Mouse (Mus musculus) heart, embryonic 12.5 days (tissue): ENCODE data around the gene Efcab9. TPM values are rescaled to one million over a fixed set of nuclear protein-coding genes. Genes with fewer than 3 reads are reported as not detected.

ENCODE experiments used
- ATAC-seq: fragments of 200-750 bp; cut with Nextera tagmentation; 2 replicates; pipeline ENCODE4 v1.8.0; 2017; ENCODE audit warnings: moderate TSS enrichment, moderate library complexity; ENCODE audit not compliant: insufficient number of reproducible peaks, low FRiP score
- H3K27ac ChIP-seq: fragments of 300-500 bp; sonication (generic); 2 replicates; pipeline ENCODE4 v1.5.1; 2016; ENCODE audit warnings: mild to moderate bottlenecking, moderate library complexity; ENCODE audit not compliant: poor library complexity, severe bottlenecking
- H3K27me3 ChIP-seq: fragments of 300-500 bp; sonication (generic); replicated peaks from 2 replicates; pipeline ENCODE4 v1.6.1; 2016; ENCODE audit warnings: mild to moderate bottlenecking, moderate library complexity
- H3K36me3 ChIP-seq: fragments of 300-500 bp; sonication (generic); 2 replicates; pipeline ENCODE4 v1.6.1; 2016; ENCODE audit warnings: mild to moderate bottlenecking, moderate library complexity
- H3K4me1 ChIP-seq: fragments of 300-500 bp; sonication (generic); replicated peaks from 2 replicates; pipeline ENCODE4 v1.6.1; 2016; ENCODE audit warnings: mild to moderate bottlenecking
- H3K4me2 ChIP-seq: fragments of 300-500 bp; sonication (generic); 2 replicates; pipeline ENCODE4 v1.6.1; 2016; ENCODE audit warnings: mild to moderate bottlenecking, moderate library complexity
- H3K4me3 ChIP-seq: fragments of 300-500 bp; sonication (generic); 2 replicates; pipeline ENCODE4 v1.5.1; 2016; ENCODE audit warnings: mild to moderate bottlenecking
- H3K9ac ChIP-seq: fragments of 300-500 bp; sonication (generic); 2 replicates; pipeline ENCODE4 v1.6.1; 2016; ENCODE audit warnings: mild to moderate bottlenecking, moderate library complexity
- H3K9me3 ChIP-seq: fragments of 300-500 bp; sonication (generic); replicated peaks from 2 replicates; pipeline ENCODE4 v1.6.1; 2016; ENCODE audit warnings: mild to moderate bottlenecking, moderate library complexity
- WGBS: fragments of 180-500 bp; shearing (Covaris S2); methylation state at CpG from one replicate; pipeline ENCODE4 v1.1.7; 2016; 5-methylcytosine and 5-hydroxymethylcytosine counted together
- polyA plus RNA-seq: library from polyadenylated mRNA; unstranded; fragments of >200 nt; fragmentation: Nextera tagmentation; extraction: Ambion mirVana; gene quantifications from 2 replicates; pipeline ENCODE4 v1.2.1, GENCODE M21; 2016

The Efcab9 gene
- polyA plus RNA-seq, 1 experiment from 2014 or later, result 0.36 TPM

- H3K4me3 ChIP-seq, result no peak overlapping the region
- no peaks in the 10 kb centered on the region for H3K27me3 ChIP-seq
- no peak for ATAC-seq
- no peak overlapping the region for H3K27ac ChIP-seq
- H3K36me3 ChIP-seq, result no peaks in the 10 kb centered on the region
- WGBS, result 79% methylated on average over 12 of the region's 12 CpGs
- peaks cover 44% of the 10 kb centered on the region for H3K4me1 ChIP-seq
- 0 out of 2 replicates have a peak, but pooled peaks cover under 1% of the 10 kb centered on the region for H3K9me3 ChIP-seq
- no peak overlapping the region for H3K9ac ChIP-seq
- no peak overlapping the region for H3K4me2 ChIP-seq
Observed at GRCm38 (mm10) chr11:32555103-32555689, 23.3 kb upstream of the Efcab9 start.

- Histone ChIP-seq H3K9ac (no peak overlapping the region), H3K36me3 (no peaks in the 10 kb centered on the region), H3K4me2 (no peak overlapping the region), H3K27ac (no peak overlapping the region), H3K4me3 (no peak overlapping the region), H3K9me3 (no peaks in the 10 kb centered on the region), H3K4me1 (peaks cover 44% of the 10 kb centered on the region), H3K27me3 (no peaks in the 10 kb centered on the region)
- no peak for ATAC-seq
- WGBS, result 55% methylated on average over 14 of the region's 14 CpGs
Observed at GRCm38 (mm10) chr11:32554141-32555091, 22.5 kb upstream of the Efcab9 start.

GRCm38 (mm10) chr11:32553311-32554140 lies 21.6 kb upstream of the Efcab9 start:
- 0 out of 2 replicates have a peak, but pooled peaks have one; percentile 29 for ATAC-seq
- 36% methylated on average over 14 of the region's 14 CpGs for WGBS
- Histone ChIP-seq H3K4me1 (peaks cover 49% of the 10 kb centered on the region), H3K4me3 (no peak overlapping the region), H3K27ac (peak overlapping the region; percentile 18), H3K9ac (no peak overlapping the region), H3K36me3 (no peaks in the 10 kb centered on the region), H3K27me3 (no peaks in the 10 kb centered on the region), H3K9me3 (no peaks in the 10 kb centered on the region), H3K4me2 (no peak overlapping the region)

GRCm38 (mm10) chr11:32552401-32553090 lies 20.7 kb upstream of the Efcab9 start:
- Histone ChIP-seq H3K9me3 (no peaks in the 10 kb centered on the region), H3K27ac (peak overlapping the region; percentile 18), H3K4me2 (no peak overlapping the region), H3K9ac (no peak overlapping the region; the same call in 1 of the 2 replicates), H3K27me3 (no peaks in the 10 kb centered on the region), H3K36me3 (no peaks in the 10 kb centered on the region), H3K4me1 (peaks cover 57% of the 10 kb centered on the region), H3K4me3 (no peak overlapping the region)
- peak; percentile 41; the same call in 1 of the 2 replicates for ATAC-seq
- WGBS, result 59% methylated on average over 13 of the region's 13 CpGs

- H3K4me2 ChIP-seq, result no peak overlapping the region
- no peak overlapping the region for H3K4me3 ChIP-seq
- no peaks in the 10 kb centered on the region for H3K36me3 ChIP-seq
- H3K27ac ChIP-seq, result no peak overlapping the region
- no peak overlapping the region for H3K9ac ChIP-seq
- H3K27me3 ChIP-seq, result no peaks in the 10 kb centered on the region
- ATAC-seq, result no peak
- WGBS, result 65% methylated on average over 12 of the region's 12 CpGs
- peaks cover 60% of the 10 kb centered on the region for H3K4me1 ChIP-seq
- H3K9me3 ChIP-seq, result no peaks in the 10 kb centered on the region
Observed at GRCm38 (mm10) chr11:32551579-32552297, 19.9 kb upstream of the Efcab9 start.

- H3K27me3 ChIP-seq, result no peaks in the 10 kb centered on the region
- H3K27ac ChIP-seq, result no peak overlapping the region
- no peak overlapping the region for H3K4me3 ChIP-seq
- peaks cover 60% of the 10 kb centered on the region for H3K4me1 ChIP-seq
- WGBS, result 95% methylated on average over 4 of the region's 4 CpGs
- H3K4me2 ChIP-seq, result no peak overlapping the region
- no peak for ATAC-seq
- no peaks in the 10 kb centered on the region for H3K36me3 ChIP-seq
- no peaks in the 10 kb centered on the region for H3K9me3 ChIP-seq
- no peak overlapping the region for H3K9ac ChIP-seq
Observed at GRCm38 (mm10) chr11:32551056-32551455, 19.2 kb upstream of the Efcab9 start.

- Histone ChIP-seq H3K4me1 (peaks cover 55% of the 10 kb centered on the region), H3K27ac (no peak overlapping the region)
- WGBS, result 76% methylated on average over 4 of the region's 4 CpGs
Observed at GRCm38 (mm10) chr11:32550102-32550501, 18.2 kb upstream of the Efcab9 start.

GRCm38 (mm10) chr11:32549236-32549635 lies 17.4 kb upstream of the Efcab9 start:
- Histone ChIP-seq H3K27me3 (no peaks in the 10 kb centered on the region), H3K4me1 (peaks cover 47% of the 10 kb centered on the region), H3K4me3 (no peak overlapping the region), H3K27ac (no peak overlapping the region), H3K9ac (no peak overlapping the region), H3K4me2 (no peak overlapping the region), H3K36me3 (no peaks in the 10 kb centered on the region), H3K9me3 (no peaks in the 10 kb centered on the region)
- 76% methylated on average over 6 of the region's 6 CpGs for WGBS
- no peak for ATAC-seq

More at GRCm38 (mm10) chr11:32550102-32550501, 18.2 kb upstream of the Efcab9 start:
- Histone ChIP-seq H3K27me3 (no peaks in the 10 kb centered on the region), H3K36me3 (no peaks in the 10 kb centered on the region), H3K9ac (no peak overlapping the region), H3K4me2 (no peak overlapping the region), H3K4me3 (no peak overlapping the region), H3K9me3 (no peaks in the 10 kb centered on the region)
- ATAC-seq, result no peak

- Histone ChIP-seq H3K4me2 (no peak overlapping the region), H3K4me1 (peaks cover 39% of the 10 kb centered on the region), H3K27me3 (no peaks in the 10 kb centered on the region), H3K27ac (no peak overlapping the region), H3K9ac (no peak overlapping the region), H3K9me3 (no peaks in the 10 kb centered on the region), H3K4me3 (no peak overlapping the region), H3K36me3 (no peaks in the 10 kb centered on the region)
- no peak for ATAC-seq
- WGBS, result 66% methylated on average over 4 of the region's 4 CpGs
Observed at GRCm38 (mm10) chr11:32548240-32548639, 16.4 kb upstream of the Efcab9 start.

- H3K4me3 ChIP-seq, result no peak overlapping the region
- H3K9me3 ChIP-seq, result no peaks in the 10 kb centered on the region
- 65% methylated on average over 10 of the region's 10 CpGs for WGBS
- no peak overlapping the region for H3K9ac ChIP-seq
- no peak overlapping the region for H3K27ac ChIP-seq
- peaks cover 39% of the 10 kb centered on the region for H3K4me1 ChIP-seq
- no peaks in the 10 kb centered on the region for H3K27me3 ChIP-seq
- H3K4me2 ChIP-seq, result no peak overlapping the region
- ATAC-seq, result no peak
- no peaks in the 10 kb centered on the region for H3K36me3 ChIP-seq
Observed at GRCm38 (mm10) chr11:32547391-32547947, 15.6 kb upstream of the Efcab9 start.
